Mouse (Mus musculus) induced T-regulatory cell, adult 2 months (primary cell): Measurements from ENCODE around the gene Abhd8.

ENCODE experiments used
- DNase-seq: peaks from one replicate; pipeline ENCODE4 v3.0.0-alpha.2; 2012; ENCODE audit warnings: low read depth

Gene Abhd8

GRCm38 (mm10) chr8:71477196-71477845 lies 13.9 kb upstream of the Abhd8 start:
- DNase-seq: peak; percentile 67

GRCm38 (mm10) chr8:71476099-71476940 lies 12.9 kb upstream of the Abhd8 start:
- DNase-seq: peak; percentile 75

GRCm38 (mm10) chr8:71475702-71476075 lies 12.2 kb upstream of the Abhd8 start:
- no peak for DNase-seq

GRCm38 (mm10) chr8:71474785-71475701 lies 11.6 kb upstream of the Abhd8 start:
- no peak for DNase-seq

GRCm38 (mm10) chr8:71474344-71474743 lies 10.9 kb upstream of the Abhd8 start:
- DNase-seq: no peak

GRCm38 (mm10) chr8:71472601-71473386 lies 9.3 kb upstream of the Abhd8 start:
- DNase-seq: no peak

- no peak for DNase-seq
Measured at GRCm38 (mm10) chr8:71471861-71472260, 8.4 kb upstream of the Abhd8 start.

GRCm38 (mm10) chr8:71470913-71471255 lies 7.4 kb upstream of the Abhd8 start:
- DNase-seq: no peak

- DNase-seq: no peak
Measured at GRCm38 (mm10) chr8:71470146-71470912, 6.9 kb upstream of the Abhd8 start.

- peak; percentile 79 for DNase-seq
Measured at GRCm38 (mm10) chr8:71469411-71469810, 6.0 kb upstream of the Abhd8 start.

- peak; percentile 99 for DNase-seq
Measured at GRCm38 (mm10) chr8:71468916-71469315, 5.5 kb upstream of the Abhd8 start, which contains the start of gene Dda1. Gene Dda1 (plus strand): TSS chr8:71469199.

- DNase-seq: no peak
Measured at GRCm38 (mm10) chr8:71468001-71468400, 4.5 kb upstream of the Abhd8 start.

- DNase-seq: no peak
Measured at GRCm38 (mm10) chr8:71467201-71467600, 3.7 kb upstream of the Abhd8 start.

- DNase-seq: no peak
Measured at GRCm38 (mm10) chr8:71466198-71466597, 2.7 kb upstream of the Abhd8 start.

GRCm38 (mm10) chr8:71465733-71466132 lies 2.3 kb upstream of the Abhd8 start:
- no peak for DNase-seq

GRCm38 (mm10) chr8:71464513-71465500 lies 1.4 kb upstream of the Abhd8 start, which contains the start of gene Mrpl34:
Gene Mrpl34 (plus strand): TSS chr8:71464959.
- peak; percentile 100 for DNase-seq

- DNase-seq: peak; percentile 96
Measured at GRCm38 (mm10) chr8:71462786-71463185, 669 bp downstream of the Abhd8 start.

- no peak for DNase-seq
Measured at GRCm38 (mm10) chr8:71462191-71462590, 1.3 kb downstream of the Abhd8 start.

GRCm38 (mm10) chr8:71461152-71461840 lies 2.2 kb downstream of the Abhd8 start:
- DNase-seq: no peak
